Mouse (Mus musculus) liver, embryonic 12.5 days (tissue): Measurements from ENCODE around the gene Poldip3. TPM values are rescaled to one million over a fixed set of nuclear protein-coding genes. Genes with fewer than 3 reads are reported as not detected.
"Not testable (repeated sequence)": the region's sequence is repeated elsewhere in the genome, so short reads cannot be mapped to it uniquely, and the experiment has no call there.

Experiments used
- ATAC-seq: fragments of 200-750 bp; cut with Nextera tagmentation; 2 replicates; pipeline ENCODE4 v1.8.0; 2017; ENCODE audit warnings: moderate number of reproducible peaks, mild to moderate bottlenecking, moderate library complexity
- H3K27ac ChIP-seq: fragments of 300-500 bp; sonication (generic); 2 replicates; pipeline ENCODE4 v1.5.1; 2016; ENCODE audit warnings: mild to moderate bottlenecking
- H3K27me3 ChIP-seq: fragments of 300-500 bp; sonication (generic); replicated peaks from 2 replicates; pipeline ENCODE4 v1.6.1; 2016; ENCODE audit warnings: mild to moderate bottlenecking, moderate library complexity
- H3K36me3 ChIP-seq: fragments of 300-500 bp; sonication (generic); 2 replicates; pipeline ENCODE4 v1.6.1; 2016; ENCODE audit warnings: mild to moderate bottlenecking, moderate library complexity
- H3K4me1 ChIP-seq: fragments of 300-500 bp; sonication (generic); 2 replicates; pipeline ENCODE4 v1.6.1; 2016
- H3K4me2 ChIP-seq: fragments of 300-500 bp; sonication (generic); 2 replicates; pipeline ENCODE4 v1.6.1; 2016; ENCODE audit warnings: mild to moderate bottlenecking, moderate library complexity
- H3K4me3 ChIP-seq: fragments of 300-500 bp; sonication (generic); 2 replicates; pipeline ENCODE4 v1.5.1; 2016; ENCODE audit warnings: mild to moderate bottlenecking, moderate library complexity
- H3K9ac ChIP-seq: fragments of 300-500 bp; sonication (generic); 2 replicates; pipeline ENCODE4 v1.6.1; 2016; ENCODE audit warnings: mild to moderate bottlenecking, moderate library complexity
- H3K9me3 ChIP-seq: fragments of 300-500 bp; sonication (generic); replicated peaks from 2 replicates; pipeline ENCODE4 v1.6.1; 2016; ENCODE audit warnings: mild to moderate bottlenecking, moderate library complexity
- WGBS: fragments of 180-500 bp; shearing (Covaris S2); methylation state at CpG from one replicate; pipeline ENCODE4 v1.1.7; 2016; ENCODE audit not compliant: insufficient replicate concordance; 5-methylcytosine and 5-hydroxymethylcytosine counted together
- polyA plus RNA-seq: library from polyadenylated mRNA; unstranded; fragments of >200 nt; fragmentation: Nextera tagmentation; extraction: Ambion mirVana; gene quantifications from 2 replicates; pipeline ENCODE4 v1.2.1, GENCODE M21; 2016

Gene Poldip3
- polyA plus RNA-seq, 1 experiment from 2014 or later = 86.7 TPM

GRCm38 (mm10) chr15:83148395-83148794 lies 789 bp downstream of the Poldip3 start:
- peak overlapping the region; percentile 96 for H3K9ac ChIP-seq
- no peaks in the 10 kb centered on the region for H3K9me3 ChIP-seq
- H3K27ac ChIP-seq = peak overlapping the region; percentile 96
- 2% methylated on average over 21 of the region's 21 CpGs for WGBS
- peaks cover 68% of the 10 kb centered on the region for H3K4me1 ChIP-seq
- peak overlapping the region; percentile 88 for H3K4me2 ChIP-seq
- H3K27me3 ChIP-seq = no peaks in the 10 kb centered on the region
- H3K4me3 ChIP-seq = peak overlapping the region; percentile 90
- H3K36me3 ChIP-seq = peaks cover 49% of the 10 kb centered on the region
- ATAC-seq = no peak

- Histone ChIP-seq H3K36me3 (peaks cover 62% of the 10 kb centered on the region), H3K27ac (no peak overlapping the region), H3K9me3 (no peaks in the 10 kb centered on the region), H3K4me2 (no peak overlapping the region), H3K9ac (no peak overlapping the region), H3K27me3 (no peaks in the 10 kb centered on the region), H3K4me3 (no peak overlapping the region), H3K4me1 (peaks cover 85% of the 10 kb centered on the region)
- WGBS = 78% methylated on average over 6 of the region's 6 CpGs
- no peak for ATAC-seq
Observed at GRCm38 (mm10) chr15:83145541-83145940, 3.6 kb downstream of the Poldip3 start.

GRCm38 (mm10) chr15:83142861-83143260 lies 6.3 kb downstream of the Poldip3 start:
- Histone ChIP-seq H3K36me3 (peaks cover 76% of the 10 kb centered on the region), H3K9ac (no peak overlapping the region), H3K4me1 (peaks cover 76% of the 10 kb centered on the region), H3K4me2 (no peak overlapping the region), H3K9me3 (no peaks in the 10 kb centered on the region), H3K27me3 (no peaks in the 10 kb centered on the region), H3K4me3 (no peak overlapping the region), H3K27ac (no peak overlapping the region)
- ATAC-seq = no peak
- 75% methylated on average over 5 of the region's 5 CpGs for WGBS

- no peak for ATAC-seq
- no peaks in the 10 kb centered on the region for H3K27me3 ChIP-seq
Observed at GRCm38 (mm10) chr15:83135654-83136053, 13.5 kb downstream of the Poldip3 start.

GRCm38 (mm10) chr15:83134671-83135070 lies 14.5 kb downstream of the Poldip3 start:
- Histone ChIP-seq H3K4me3 (no peak overlapping the region), H3K9ac (no peak overlapping the region), H3K9me3 (no peaks in the 10 kb centered on the region), H3K4me1 (0 out of 2 replicates have a peak, but pooled peaks cover 5% of the 10 kb centered on the region), H3K27ac (no peak overlapping the region), H3K4me2 (no peak overlapping the region), H3K36me3 (peaks cover 95% of the 10 kb centered on the region), H3K27me3 (no peaks in the 10 kb centered on the region)
- WGBS = 89% methylated on average over 6 of the region's 6 CpGs
- ATAC-seq = no peak

More at GRCm38 (mm10) chr15:83135654-83136053, 13.5 kb downstream of the Poldip3 start:
- H3K27ac ChIP-seq = no peak overlapping the region
- no peaks in the 10 kb centered on the region for H3K9me3 ChIP-seq
- H3K9ac ChIP-seq = no peak overlapping the region
- H3K4me2 ChIP-seq = no peak overlapping the region
- WGBS = 56% methylated on average over 2 of the region's 2 CpGs
- no peak overlapping the region for H3K4me3 ChIP-seq
- H3K4me1 ChIP-seq = peaks cover 10% of the 10 kb centered on the region
- peaks cover 88% of the 10 kb centered on the region for H3K36me3 ChIP-seq

GRCm38 (mm10) chr15:83129530-83130231 lies 19.5 kb downstream of the Poldip3 start:
- WGBS = 85% methylated on average over 7 of the region's 7 CpGs

GRCm38 (mm10) chr15:83127037-83127436 lies 22.1 kb downstream of the Poldip3 start:
- H3K4me2 ChIP-seq, H3K4me3 ChIP-seq, H3K4me1 ChIP-seq, H3K9ac ChIP-seq, H3K27me3 ChIP-seq, ATAC-seq, H3K27ac ChIP-seq, H3K9me3 ChIP-seq: not testable (repeated sequence)
- peaks cover 69% of the 10 kb centered on the region for H3K36me3 ChIP-seq
- 84% methylated on average over 3 of the region's 3 CpGs for WGBS

More at GRCm38 (mm10) chr15:83129530-83130231, 19.5 kb downstream of the Poldip3 start:
- Histone ChIP-seq H3K4me1 (no peaks in the 10 kb centered on the region), H3K27me3 (no peaks in the 10 kb centered on the region), H3K4me3 (no peak overlapping the region), H3K9ac (no peak overlapping the region), H3K9me3 (no peaks in the 10 kb centered on the region), H3K4me2 (no peak overlapping the region), H3K27ac (no peak overlapping the region), H3K36me3 (peaks cover 96% of the 10 kb centered on the region)
- no peak for ATAC-seq

- Histone ChIP-seq H3K36me3 (peaks cover 65% of the 10 kb centered on the region), H3K9ac (no peak overlapping the region), H3K4me3 (no peak overlapping the region), H3K27ac (no peak overlapping the region), H3K9me3 (no peaks in the 10 kb centered on the region), H3K4me2 (no peak overlapping the region), H3K4me1 (peaks cover 8% of the 10 kb centered on the region), H3K27me3 (no peaks in the 10 kb centered on the region)
- 90% methylated on average over 9 of the region's 9 CpGs for WGBS
- no peak for ATAC-seq
Observed at GRCm38 (mm10) chr15:83126582-83126981, 22.6 kb downstream of the Poldip3 start.

GRCm38 (mm10) chr15:83124625-83125024 lies 24.6 kb downstream of the Poldip3 start:
- no peaks in the 10 kb centered on the region for H3K27me3 ChIP-seq
- H3K4me2 ChIP-seq = no peak overlapping the region
- H3K4me1 ChIP-seq = peaks cover 17% of the 10 kb centered on the region
- ATAC-seq = no peak
- H3K9me3 ChIP-seq = no peaks in the 10 kb centered on the region
- H3K4me3 ChIP-seq = no peak overlapping the region
- H3K9ac ChIP-seq = no peak overlapping the region
- peak overlapping the region; percentile 36; the same call in 1 of the 2 replicates for H3K27ac ChIP-seq
- 76% methylated on average over 5 of the region's 5 CpGs for WGBS
- peaks cover 60% of the 10 kb centered on the region for H3K36me3 ChIP-seq

GRCm38 (mm10) chr15:83122566-83123145 lies 26.5 kb downstream of the Poldip3 start, which contains the start of gene Rrp7a:
Gene Rrp7a (minus strand): TSS chr15:83122801.
- ATAC-seq = peak; percentile 88
- Histone ChIP-seq H3K27ac (peak within 1 kb of the TSS; percentile 71), H3K9me3 (no peaks in the 10 kb centered on the region), H3K4me3 (peak within 1 kb of the TSS; percentile 85), H3K4me1 (peaks cover 17% of the 10 kb centered on the region), H3K9ac (peak within 1 kb of the TSS; percentile 78), H3K36me3 (peaks cover 60% of the 10 kb centered on the region), H3K27me3 (no peaks in the 10 kb centered on the region), H3K4me2 (peak within 1 kb of the TSS; percentile 90)
- 3% methylated on average over 32 of the region's 32 CpGs for WGBS

GRCm38 (mm10) chr15:83121709-83122565 lies 27.2 kb downstream of the Poldip3 start:
- peaks cover 60% of the 10 kb centered on the region for H3K36me3 ChIP-seq
- H3K4me1 ChIP-seq = peaks cover 17% of the 10 kb centered on the region
- no peaks in the 10 kb centered on the region for H3K27me3 ChIP-seq
- no peaks in the 10 kb centered on the region for H3K9me3 ChIP-seq
- 4% methylated on average over 42 of the region's 43 CpGs for WGBS
- peak overlapping the region; percentile 85 for H3K4me3 ChIP-seq
- H3K4me2 ChIP-seq = peak overlapping the region; percentile 90
- peak; percentile 44 for ATAC-seq
- peak overlapping the region; percentile 71 for H3K27ac ChIP-seq
- H3K9ac ChIP-seq = peak overlapping the region; percentile 78

GRCm38 (mm10) chr15:83118360-83118759 lies 30.8 kb downstream of the Poldip3 start:
- WGBS = 76% methylated on average over 7 of the region's 7 CpGs
- no peak for ATAC-seq
- Histone ChIP-seq H3K4me1 (peaks cover 17% of the 10 kb centered on the region), H3K4me3 (no peak overlapping the region), H3K36me3 (peaks cover 68% of the 10 kb centered on the region), H3K27me3 (no peaks in the 10 kb centered on the region), H3K4me2 (no peak overlapping the region), H3K9me3 (no peaks in the 10 kb centered on the region), H3K27ac (no peak overlapping the region), H3K9ac (no peak overlapping the region)
